Mouse (Mus musculus) testis, adult 2 months (tissue): Measurements from ENCODE around the gene Rxra.

Experiments
- CTCF ChIP-seq: fragments of 200-500 bp; IDR thresholded peaks from 2 replicates; pipeline ENCODE4 v1.5.1; 2012; ENCODE audit warnings: low read depth, mild to moderate bottlenecking, inconsistent platforms, low read length, moderate library complexity; ENCODE audit not compliant: control insufficient read depth, insufficient read depth, insufficient replicate concordance
- POLR2A ChIP-seq: fragments of 200-500 bp; IDR thresholded peaks from 2 replicates; pipeline ENCODE4 v1.6.1; 2012; ENCODE audit warnings: low read depth, mild to moderate bottlenecking, inconsistent platforms, low read length, moderate library complexity; ENCODE audit not compliant: control insufficient read depth

DNA sequence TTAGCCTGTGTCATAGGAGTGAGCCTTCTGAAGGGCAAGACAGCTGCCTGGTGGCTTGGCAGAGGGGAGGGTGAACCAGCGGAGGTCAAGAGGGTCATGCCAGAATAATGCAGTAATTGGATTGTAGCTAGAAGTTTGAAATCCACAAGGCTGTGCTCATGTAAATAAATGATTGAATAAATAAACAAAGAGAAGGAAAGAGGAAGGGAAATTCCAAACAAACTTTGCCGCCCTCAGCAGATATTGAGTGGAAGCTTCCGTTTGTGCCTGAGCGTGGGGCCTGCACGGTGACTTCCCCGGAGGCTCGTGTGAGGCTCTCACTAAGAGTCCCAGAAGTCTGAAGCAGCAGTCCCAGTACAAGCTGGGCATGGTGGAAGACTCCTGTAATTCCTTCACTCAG is 91.5 kb downstream of the Rxra start:
- TF ChIP-seq CTCF (no peak), POLR2A (no peak)
